Mouse (Mus musculus) heart, postnatal 0 days (tissue): ENCODE measurements at regions not wholly inside any gene's neighbourhood (a gene's known extent, or its start where the extent isn't known, plus 50 kb on each side); places are given as distances from the start of the nearest gene placed in this dataset.
"Not testable (repeated sequence)": the region's sequence is repeated elsewhere in the genome, so short reads cannot be mapped to it uniquely, and the experiment has no call there.

Experiments used
- ATAC-seq: fragments of 200-750 bp; cut with Nextera tagmentation; 2 replicates; pipeline ENCODE4 v1.8.0; 2017; ENCODE audit warnings: low read depth, moderate number of reproducible peaks, moderate library complexity; ENCODE audit not compliant: insufficient read depth
- DNase-seq: peaks from one replicate; pipeline ENCODE4 v3.0.0-alpha.2; 2016; ENCODE audit warnings: low spot score
- H3K27ac ChIP-seq: fragments of 300-500 bp; sonication (generic); 2 replicates; pipeline ENCODE4 v1.5.1; 2014; ENCODE audit warnings: low read depth, mild to moderate bottlenecking
- H3K27me3 ChIP-seq: fragments of 300-500 bp; sonication (generic); 2 replicates; pipeline ENCODE4 v1.6.1; 2014; ENCODE audit warnings: low read length, mixed read lengths; ENCODE audit not compliant: control insufficient read depth, insufficient read depth
- H3K36me3 ChIP-seq: fragments of 300-500 bp; sonication (generic); replicated peaks from 2 replicates; pipeline ENCODE4 v1.6.1; 2014; ENCODE audit warnings: low read length, mixed read lengths; ENCODE audit not compliant: control insufficient read depth, insufficient read depth
- H3K4me1 ChIP-seq: fragments of 300-500 bp; sonication (generic); 2 replicates; pipeline ENCODE4 v1.6.1; 2014; ENCODE audit warnings: antibody characterized with exemption; ENCODE audit not compliant: control insufficient read depth, insufficient read depth
- H3K4me2 ChIP-seq: fragments of 300-500 bp; sonication (generic); 2 replicates; pipeline ENCODE4 v1.6.1; 2014; ENCODE audit warnings: low read depth, mild to moderate bottlenecking, low read length, moderate library complexity
- H3K4me3 ChIP-seq: fragments of 300-500 bp; sonication (generic); 2 replicates; pipeline ENCODE4 v1.5.1; 2014; ENCODE audit warnings: low read depth, low read length
- H3K9ac ChIP-seq: fragments of 300-500 bp; sonication (generic); replicated peaks from 2 replicates; pipeline ENCODE4 v1.6.1; 2014; ENCODE audit warnings: low read depth, low read length, mixed read lengths
- H3K9me3 ChIP-seq: fragments of 300-500 bp; sonication (generic); replicated peaks from 2 replicates; pipeline ENCODE4 v1.6.1; 2016; ENCODE audit warnings: low read length; ENCODE audit not compliant: control insufficient read depth
- CTCF ChIP-seq: IDR thresholded peaks from 2 replicates; pipeline ENCODE4 v1.5.1; 2016; ENCODE audit warnings: antibody characterized with exemption, control low read depth, low read depth
- EP300 ChIP-seq: IDR thresholded peaks from 2 replicates; pipeline ENCODE4 v1.6.1; 2016; ENCODE audit warnings: antibody characterized with exemption, low read depth
- WGBS: fragments of 180-500 bp; shearing (Covaris S2); extraction: QIAGEN DNeasy Blood & Tissue Kit; methylation state at CpG from one replicate; pipeline ENCODE4 v1.1.7; 2014; 5-methylcytosine and 5-hydroxymethylcytosine counted together

- WGBS: 44% methylated on average over 5 of the region's 5 CpGs
- H3K9me3 ChIP-seq: no peaks in the 10 kb centered on the region
- no peak overlapping the region for H3K27ac ChIP-seq
- no peaks in the 10 kb centered on the region for H3K4me1 ChIP-seq
- H3K4me3 ChIP-seq: no peak overlapping the region
- ATAC-seq: no peak
- no peak for TF ChIP-seq EP300
- TF ChIP-seq CTCF: no peak
- H3K27me3 ChIP-seq: no peaks in the 10 kb centered on the region
- DNase-seq: no peak
- H3K4me2 ChIP-seq: no peak overlapping the region
- H3K36me3 ChIP-seq: no peaks in the 10 kb centered on the region
- H3K9ac ChIP-seq: no peak overlapping the region
Measured at GRCm38 (mm10) chr13:81008864-81009766, 125.9 kb downstream of the Arrdc3 start.

GRCm38 (mm10) chr13:81013953-81014352, 130.8 kb downstream of the Arrdc3 start:
- no peak for TF ChIP-seq CTCF
- TF ChIP-seq EP300: no peak
- Histone ChIP-seq H3K27ac (no peak overlapping the region), H3K36me3 (no peaks in the 10 kb centered on the region), H3K9ac (no peak overlapping the region), H3K27me3 (no peaks in the 10 kb centered on the region), H3K4me3 (no peak overlapping the region), H3K9me3 (no peaks in the 10 kb centered on the region), H3K4me1 (no peaks in the 10 kb centered on the region), H3K4me2 (no peak overlapping the region)
- DNase-seq (no peak), ATAC-seq (no peak)
- WGBS: 82% methylated on average over 1 of the region's 1 CpGs

GRCm38 (mm10) chr13:81020106-81020747, 137.0 kb downstream of the Arrdc3 start:
- H3K27ac ChIP-seq: no peak overlapping the region
- H3K9me3 ChIP-seq: no peaks in the 10 kb centered on the region
- DNase-seq (no peak), ATAC-seq (no peak)
- 85% methylated on average over 3 of the region's 3 CpGs for WGBS
- H3K4me2 ChIP-seq: no peak overlapping the region
- no peak overlapping the region for H3K4me3 ChIP-seq
- H3K27me3 ChIP-seq: no peaks in the 10 kb centered on the region
- no peaks in the 10 kb centered on the region for H3K36me3 ChIP-seq
- no peak overlapping the region for H3K9ac ChIP-seq
- H3K4me1 ChIP-seq: no peaks in the 10 kb centered on the region
- TF ChIP-seq CTCF (no peak), EP300 (no peak)

- Histone ChIP-seq H3K36me3 (no peaks in the 10 kb centered on the region), H3K27me3 (no peaks in the 10 kb centered on the region), H3K9ac (no peak overlapping the region), H3K4me2 (no peak overlapping the region), H3K4me3 (no peak overlapping the region), H3K27ac (no peak overlapping the region), H3K4me1 (no peaks in the 10 kb centered on the region), H3K9me3 (no peaks in the 10 kb centered on the region)
- ATAC-seq: no peak
- 87% methylated on average over 2 of the region's 2 CpGs for WGBS
- no peak for TF ChIP-seq CTCF
- no peak for TF ChIP-seq EP300
- DNase-seq: no peak
Measured at GRCm38 (mm10) chr13:81020811-81021210, 137.6 kb downstream of the Arrdc3 start.

- DNase-seq (no peak), ATAC-seq (no peak)
- TF ChIP-seq EP300 (no peak), CTCF (no peak)
- Histone ChIP-seq H3K4me1 (no peaks in the 10 kb centered on the region), H3K9ac (no peak overlapping the region), H3K27ac (no peak overlapping the region), H3K4me2 (no peak overlapping the region), H3K27me3 (no peaks in the 10 kb centered on the region), H3K9me3 (no peaks in the 10 kb centered on the region), H3K36me3 (no peaks in the 10 kb centered on the region), H3K4me3 (no peak overlapping the region)
- WGBS: 67% methylated on average over 1 of the region's 1 CpGs
Measured at GRCm38 (mm10) chr13:81022410-81022809, 139.2 kb downstream of the Arrdc3 start.

GRCm38 (mm10) chr13:81025241-81025760, 142.1 kb downstream of the Arrdc3 start:
- H3K4me1 ChIP-seq, H3K27ac ChIP-seq, H3K27me3 ChIP-seq, DNase-seq, H3K36me3 ChIP-seq, H3K4me2 ChIP-seq, H3K9ac ChIP-seq, H3K9me3 ChIP-seq, ATAC-seq, H3K4me3 ChIP-seq: not testable (repeated sequence)
- 93% methylated on average over 13 of the region's 14 CpGs for WGBS
